ENCODE assay signal across 9 mouse cellular contexts in the genomic region with DNA sequence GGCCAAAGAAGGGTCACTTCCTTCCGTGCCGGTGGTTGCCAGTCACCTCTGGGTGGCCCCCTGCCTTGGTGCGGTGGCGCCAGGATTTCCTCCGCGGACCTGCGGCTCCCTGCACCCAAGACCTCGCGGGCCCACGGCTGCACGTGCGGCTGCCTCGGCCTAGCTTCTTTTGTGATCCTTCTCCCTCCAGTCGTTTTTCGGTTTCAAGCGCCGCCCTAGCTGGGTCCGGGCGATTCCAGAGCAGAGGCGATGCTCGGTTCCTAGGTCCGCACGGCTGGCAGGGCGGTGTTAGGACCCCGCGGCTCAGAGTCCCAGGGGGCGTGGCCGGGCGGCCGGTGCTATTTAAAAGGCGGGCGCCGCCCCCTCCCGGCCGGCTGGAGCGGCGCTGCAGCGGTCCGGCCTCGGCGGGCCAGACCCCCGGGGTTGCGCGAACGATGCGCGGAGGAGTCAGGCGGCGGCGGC. TPM values are rescaled to one million over a fixed set of nuclear protein-coding genes. Genes with fewer than 3 reads are reported as not detected.
A peak's percentile ranks its signal among the peaks of the same experiment; 100 is the strongest.
DNase-seq lines count a peak whose midpoint lies in the region; ATAC-seq lines count a peak whose summit lies in the region.
"Had no signal": no experiment of that assay in that cellular context is flagged by ENCODE, and none has a peak within 500 bp of the region (broad histone marks: within the 10 kb centered on the region; RNA-seq: fewer than 3 reads in every experiment).

No protein-coding gene starts in this region.

- H3K4me3 ChIP-seq in embryonic facial prominence, embryonic 13.5 days, result peak overlapping the region; percentile 58
- peak overlapping the region; percentile 63 for H3K4me3 ChIP-seq in heart, embryonic 13.5 days
- peak overlapping the region; percentile 57 for H3K4me3 ChIP-seq in kidney, embryonic 15.5 days (replicated peaks)
- peak overlapping the region; percentile 55 for H3K4me3 ChIP-seq in liver, embryonic 13.5 days (replicated peaks)

- H3K4me1 ChIP-seq in embryonic facial prominence, embryonic 13.5 days, result peaks cover 46% of the 10 kb centered on the region
- H3K4me1 ChIP-seq in heart, embryonic 13.5 days, result peaks cover 58% of the 10 kb centered on the region
- peaks cover 74% of the 10 kb centered on the region for H3K4me1 ChIP-seq in kidney, embryonic 15.5 days
- H3K4me1 ChIP-seq in liver, embryonic 13.5 days (replicated peaks), result peaks cover 26% of the 10 kb centered on the region

- no peaks in the 10 kb centered on the region for H3K36me3 ChIP-seq in embryonic facial prominence, embryonic 13.5 days
- no peaks in the 10 kb centered on the region for H3K36me3 ChIP-seq in heart, embryonic 13.5 days
- H3K36me3 ChIP-seq in kidney, embryonic 15.5 days, result no peaks in the 10 kb centered on the region
- H3K36me3 ChIP-seq in liver, embryonic 13.5 days, result no peaks in the 10 kb centered on the region
- no peaks in the 10 kb centered on the region for H3K36me3 ChIP-seq in splenic B cell, adult 2 months (ENCODE audit: control insufficient read depth, insufficient read depth, low read length, poor library complexity, severe bottlenecking)
- H3K36me3 ChIP-seq: G1E had no signal

- H3K9ac ChIP-seq in embryonic facial prominence, embryonic 13.5 days, result peak overlapping the region; percentile 72
- H3K9ac ChIP-seq in heart, embryonic 13.5 days, result peak overlapping the region; percentile 80
- H3K9ac ChIP-seq in kidney, embryonic 15.5 days, result peak overlapping the region; percentile 45
- H3K9ac ChIP-seq in liver, embryonic 13.5 days, result peak overlapping the region; percentile 53

- no peak overlapping the region for H3K27ac ChIP-seq in embryonic facial prominence, embryonic 13.5 days
- no peak overlapping the region for H3K27ac ChIP-seq in heart, embryonic 13.5 days (replicated peaks)
- peak overlapping the region; percentile 24; the same call in 1 of the 2 replicates for H3K27ac ChIP-seq in kidney, embryonic 15.5 days
- H3K27ac ChIP-seq in liver, embryonic 13.5 days, result no peak overlapping the region

- ATAC-seq in embryonic facial prominence, embryonic 13.5 days (ENCODE audit: insufficient number of reproducible peaks, insufficient read depth, low FRiP score, low TSS enrichment, low read depth), result peak; percentile 52; the same call in 1 of the 2 replicates
- ATAC-seq in heart, embryonic 13.5 days (ENCODE audit: extremely low read depth, insufficient number of reproducible peaks, low FRiP score, low TSS enrichment), result peak; percentile 54
- ATAC-seq in kidney, embryonic 15.5 days (replicated peaks; ENCODE audit: low FRiP score), result peak; percentile 85
- ATAC-seq in liver, embryonic 13.5 days (ENCODE audit: low read depth), result 0 out of 2 replicates have a peak, but pooled peaks have one; percentile 36

- H3K9me3 ChIP-seq in embryonic facial prominence, embryonic 13.5 days, result no peaks in the 10 kb centered on the region
- no peaks in the 10 kb centered on the region for H3K9me3 ChIP-seq in heart, embryonic 13.5 days
- H3K9me3 ChIP-seq in kidney, embryonic 15.5 days (replicated peaks), result no peaks in the 10 kb centered on the region
- H3K9me3 ChIP-seq in liver, embryonic 13.5 days (replicated peaks), result no peaks in the 10 kb centered on the region
- H3K9me3 ChIP-seq: G1E had no signal

- 1% methylated on average over 50 of the region's 50 CpGs for WGBS in embryonic facial prominence, embryonic 13.5 days
- WGBS in heart, embryonic 13.5 days, result under 1% methylated on average over 50 of the region's 50 CpGs
- under 1% methylated on average over 50 of the region's 50 CpGs for WGBS in kidney, embryonic 15.5 days
- 1% methylated on average over 46 of the region's 50 CpGs for WGBS in liver, embryonic 13.5 days (ENCODE audit: insufficient replicate concordance)

- peak; percentile 54 for DNase-seq in layer of hippocampus, adult 11-12 months (ENCODE audit: low spot score)
- no peak for DNase-seq in layer of hippocampus, adult 9-10 months (ENCODE audit: low spot score)
- peak; percentile 39 for DNase-seq in liver, embryonic 13.5 days
- DNase-seq in natural killer cell, adult 2 months (ENCODE audit: low spot score in 2 of 2), result peak; percentile 43 to 68
- DNase-seq in splenic B cell, adult 2 months (ENCODE audit: low read depth, low spot score), result peak; percentile 67

- H3K27me3 ChIP-seq in embryonic facial prominence, embryonic 13.5 days, result no peaks in the 10 kb centered on the region; the same call in 1 of the 2 replicates
- peaks cover 26% of the 10 kb centered on the region for H3K27me3 ChIP-seq in heart, embryonic 13.5 days (replicated peaks)
- H3K27me3 ChIP-seq in kidney, embryonic 15.5 days, result 0 out of 2 replicates have a peak, but pooled peaks cover 12% of the 10 kb centered on the region
- H3K27me3 ChIP-seq in liver, embryonic 13.5 days, result peaks cover 34% of the 10 kb centered on the region
- no peaks in the 10 kb centered on the region for H3K27me3 ChIP-seq in splenic B cell, adult 2 months (ENCODE audit: control insufficient read depth, insufficient read depth, low read length, poor library complexity, severe bottlenecking)

- H3K4me2 ChIP-seq in embryonic facial prominence, embryonic 13.5 days, result peak overlapping the region; percentile 79
- H3K4me2 ChIP-seq in heart, embryonic 13.5 days, result peak overlapping the region; percentile 88
- H3K4me2 ChIP-seq in kidney, embryonic 15.5 days, result peak overlapping the region; percentile 83
- peak overlapping the region; percentile 68 for H3K4me2 ChIP-seq in liver, embryonic 13.5 days

RNA-seq across cellular contexts. Expression of gene Lrrc32, which starts 0.6 kb away (rescaled TPM):
- 3.9 and 4.0 TPM in 2 replicates for polyA plus RNA-seq in embryonic facial prominence, embryonic 13.5 days (2015; fragmentation: Nextera tagmentation; extraction: Ambion mirVana)
- 4.9 and 6.0 TPM in 2 replicates for polyA plus RNA-seq in heart, embryonic 13.5 days (2015; fragmentation: Nextera tagmentation; extraction: Ambion mirVana)
- 12.7 and 16.9 TPM in 2 replicates for polyA plus RNA-seq in kidney, embryonic 15.5 days (2015; fragmentation: Nextera tagmentation; extraction: Ambion mirVana)
- 3.2 and 5.7 TPM in 2 replicates for polyA plus RNA-seq in liver, embryonic 13.5 days (2015; fragmentation: Nextera tagmentation; extraction: Ambion mirVana)
- polyA plus RNA-seq: G1E had no signal

RNA-seq across cellular contexts. Expression of gene Gucy2d, which starts 49.4 kb away (rescaled TPM):
- polyA plus RNA-seq in embryonic facial prominence, embryonic 13.5 days (2015; fragmentation: Nextera tagmentation; extraction: Ambion mirVana), result not detected in 2 replicates
- polyA plus RNA-seq in heart, embryonic 13.5 days (2015; fragmentation: Nextera tagmentation; extraction: Ambion mirVana), result not detected in 2 replicates
- polyA plus RNA-seq in kidney, embryonic 15.5 days (2015; fragmentation: Nextera tagmentation; extraction: Ambion mirVana), result 0.10 TPM in 1 of 2 replicates, not detected in the other
- not detected in 2 replicates for polyA plus RNA-seq in liver, embryonic 13.5 days (2015; fragmentation: Nextera tagmentation; extraction: Ambion mirVana)
- polyA plus RNA-seq: G1E had no signal
